Mouse (Mus musculus): ENCODE data around the gene Ube2l6. TPM values are rescaled to one million over a fixed set of nuclear protein-coding genes. Genes with fewer than 3 reads are reported as not detected.

Ube2l6 gene
- 19.2 to 64.4 TPM (median 43.8 TPM) in 3 replicates for total RNA-seq (2017)

DNA sequence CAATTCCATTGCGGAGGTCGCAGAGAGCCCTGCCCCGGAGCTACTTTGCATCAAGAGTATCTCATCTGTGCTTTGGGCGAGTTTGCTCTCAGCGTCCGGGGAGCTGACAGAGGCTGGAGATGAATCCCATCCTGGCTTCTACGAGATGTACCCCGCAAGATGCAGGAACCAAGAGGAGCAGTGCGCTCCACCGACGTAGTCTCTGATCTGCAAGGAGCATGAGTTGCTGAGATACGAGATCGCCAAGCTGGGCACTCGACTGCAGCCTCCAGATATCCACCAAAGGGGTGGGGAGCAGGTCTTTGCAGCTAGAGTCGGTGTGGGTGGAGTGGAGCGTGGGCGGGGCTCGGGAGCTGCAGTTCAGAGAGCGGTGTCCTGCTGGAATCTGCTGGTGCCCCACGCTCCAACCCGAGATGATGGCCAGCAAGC, at the start of gene Ube2l6:
Ube2l6 (plus strand) TSS at position 336 of the 429 bp plus-strand sequence.
- peak; percentile 37 for ATAC-seq (replicated peaks; ENCODE audit: insufficient number of reproducible peaks, low FRiP score, low TSS enrichment, poor library complexity, severe bottlenecking)

DNA sequence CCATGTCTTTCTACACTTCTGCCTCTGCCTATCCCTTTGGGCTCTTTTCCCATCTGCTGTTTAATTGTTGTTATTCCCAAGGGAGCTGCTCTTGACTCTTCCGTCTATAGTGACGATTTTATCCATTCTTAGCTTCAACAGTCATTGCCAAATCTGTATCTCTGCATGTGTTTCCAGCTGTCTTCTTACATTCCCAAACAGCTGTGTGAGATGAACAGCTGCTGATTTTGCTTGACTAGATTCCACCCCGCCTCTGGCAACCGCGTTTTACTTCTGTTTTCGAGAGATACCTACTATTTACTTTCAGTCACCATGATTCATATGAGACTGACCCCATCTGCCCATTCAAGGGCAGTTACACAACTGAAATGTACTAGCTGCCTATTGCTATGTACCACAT, 48.5 kb upstream of the Ube2l6 start:
- ATAC-seq (replicated peaks; ENCODE audit: insufficient number of reproducible peaks, low FRiP score, low TSS enrichment, poor library complexity, severe bottlenecking) = no peak

DNA sequence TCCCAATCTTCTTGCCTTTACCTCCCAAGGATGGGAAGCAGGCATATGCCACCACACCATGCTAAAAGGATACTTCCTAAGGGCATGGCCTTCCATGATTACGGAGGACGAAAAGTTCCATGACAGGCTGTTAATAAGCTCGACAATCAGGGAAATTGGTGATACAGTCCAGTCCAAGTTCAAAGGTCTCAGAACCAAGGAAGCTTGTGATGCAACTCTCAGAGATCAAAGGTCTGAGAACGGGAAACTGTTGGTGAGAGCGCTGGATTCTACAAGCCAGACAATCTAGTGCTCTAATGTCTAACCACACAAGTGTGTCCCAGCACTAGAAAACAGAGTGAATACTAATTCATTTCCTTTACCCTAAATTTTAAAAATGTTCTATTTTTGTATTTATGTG, 42.4 kb upstream of the Ube2l6 start:
- no peak for ATAC-seq (replicated peaks; ENCODE audit: insufficient number of reproducible peaks, low FRiP score, low TSS enrichment, poor library complexity, severe bottlenecking)

DNA sequence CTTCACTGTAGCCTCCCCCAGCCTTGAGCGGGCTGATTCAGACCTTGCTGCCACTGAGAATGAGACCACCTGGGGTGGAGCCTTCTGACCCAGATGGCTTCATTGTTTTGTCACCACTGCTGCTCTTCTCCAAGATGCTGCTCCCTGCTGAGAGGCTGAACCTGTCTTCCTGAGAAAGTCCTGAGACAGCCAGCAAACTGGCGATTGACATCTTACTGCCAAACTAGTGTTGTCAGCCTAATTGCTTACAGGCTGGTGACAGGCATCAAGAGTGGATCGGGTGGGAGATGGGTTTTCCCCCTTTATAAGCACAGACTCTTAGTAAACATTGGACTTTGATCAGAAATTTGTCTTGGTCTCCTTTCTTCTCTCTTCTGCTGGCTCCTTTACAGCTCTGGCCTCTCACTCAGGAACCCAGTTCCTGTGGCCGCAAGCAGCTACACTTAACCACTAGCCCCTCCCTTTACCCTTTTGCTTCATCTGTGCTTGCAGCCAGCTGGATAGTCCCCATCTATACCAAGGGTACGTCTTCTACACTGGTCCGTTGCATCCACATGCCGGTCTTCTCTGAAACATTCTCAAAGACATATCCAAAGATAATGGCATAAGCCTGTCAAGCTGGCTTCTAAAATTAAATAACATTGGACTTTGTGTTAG, 41.5 kb upstream of the Ube2l6 start:
- no peak for ATAC-seq (replicated peaks; ENCODE audit: insufficient number of reproducible peaks, low FRiP score, low TSS enrichment, poor library complexity, severe bottlenecking)

DNA sequence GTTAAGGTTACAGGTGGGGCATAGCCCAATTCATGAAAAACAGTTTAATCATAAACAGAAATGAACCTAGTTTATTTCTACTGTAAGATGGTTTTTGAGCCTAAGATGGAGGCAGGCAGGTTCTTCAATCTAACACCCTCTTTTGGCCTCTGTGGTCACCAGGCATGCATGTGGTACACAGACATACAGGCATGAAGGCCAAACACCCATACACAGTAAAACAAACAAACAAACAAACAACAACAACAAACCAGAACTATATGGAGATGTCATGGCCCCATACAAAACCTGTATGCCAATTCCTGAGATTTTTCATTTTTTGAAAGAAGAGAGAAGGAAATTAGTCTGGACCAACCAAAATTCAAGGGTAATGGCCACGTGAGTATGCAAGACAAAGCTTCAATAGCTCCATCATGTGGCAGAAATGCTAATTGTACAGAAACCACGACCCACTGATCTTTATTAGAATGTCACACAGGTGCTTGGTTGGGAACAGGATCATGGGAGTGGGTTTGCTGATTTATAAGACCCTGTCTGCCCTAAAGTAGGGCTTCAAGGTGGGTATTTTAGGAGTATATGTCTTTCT, 40.0 kb upstream of the Ube2l6 start:
- ATAC-seq (replicated peaks; ENCODE audit: insufficient number of reproducible peaks, low FRiP score, low TSS enrichment, poor library complexity, severe bottlenecking) = no peak

DNA sequence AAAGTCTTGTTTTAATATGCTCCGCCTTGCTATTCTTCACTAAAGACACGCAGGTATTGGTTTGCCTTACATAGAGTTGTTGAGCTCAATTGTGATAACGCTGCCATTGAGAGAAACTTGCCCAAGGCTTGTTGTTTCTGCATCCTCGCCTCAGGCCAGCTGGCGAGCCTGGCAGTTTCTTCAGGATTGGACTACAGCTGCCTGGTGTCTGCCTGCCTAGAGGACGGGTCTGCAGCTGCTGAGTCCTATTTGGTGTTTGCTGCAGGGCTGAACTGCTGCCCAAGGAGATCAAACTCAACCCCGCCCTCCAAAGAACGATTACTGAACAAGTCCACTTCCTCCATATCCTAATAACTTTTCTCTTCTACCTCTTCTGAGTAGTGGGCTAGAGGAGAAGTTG, 37.9 kb upstream of the Ube2l6 start:
- ATAC-seq (replicated peaks; ENCODE audit: insufficient number of reproducible peaks, low FRiP score, low TSS enrichment, poor library complexity, severe bottlenecking) = no peak

DNA sequence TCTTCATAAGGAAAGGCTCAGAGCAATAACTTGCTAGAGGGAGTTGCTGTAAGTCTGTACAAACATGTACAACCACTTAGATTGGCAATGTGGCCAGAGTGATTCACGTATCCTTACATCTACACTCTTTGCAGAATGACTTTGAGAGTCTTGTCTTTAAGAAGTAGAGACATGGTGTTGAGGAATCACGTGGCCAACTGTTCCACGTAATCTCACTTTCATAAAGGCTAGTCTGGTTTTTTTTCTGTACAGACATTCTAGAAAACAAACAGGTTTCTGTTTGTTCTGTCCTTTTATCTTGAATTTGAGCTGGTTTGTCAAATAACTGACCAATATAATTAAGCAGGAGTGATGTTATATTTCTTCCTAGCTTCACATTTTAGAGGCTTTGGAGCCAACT, 37.3 kb upstream of the Ube2l6 start:
- ATAC-seq (replicated peaks; ENCODE audit: insufficient number of reproducible peaks, low FRiP score, low TSS enrichment, poor library complexity, severe bottlenecking) = no peak

DNA sequence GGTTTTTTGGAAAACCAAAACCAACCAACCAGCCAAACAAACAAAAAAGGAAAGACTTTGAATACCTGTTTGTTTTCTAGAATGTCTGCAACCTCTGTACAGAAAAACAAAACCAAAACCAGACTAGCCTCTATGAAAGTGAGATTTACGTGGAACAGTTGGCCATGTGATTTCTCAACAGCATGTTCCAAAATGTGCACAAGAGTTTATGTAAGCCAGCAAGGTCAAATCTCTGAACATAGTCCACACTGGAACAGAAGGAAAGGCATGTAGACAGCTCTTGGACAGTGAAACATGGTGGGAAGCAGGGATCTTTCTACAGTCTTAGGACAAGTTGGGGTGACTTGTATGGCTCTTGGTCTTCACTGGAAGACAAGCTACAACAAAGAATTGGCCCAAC, 36.8 kb upstream of the Ube2l6 start:
- no peak for ATAC-seq (replicated peaks; ENCODE audit: insufficient number of reproducible peaks, low FRiP score, low TSS enrichment, poor library complexity, severe bottlenecking)

DNA sequence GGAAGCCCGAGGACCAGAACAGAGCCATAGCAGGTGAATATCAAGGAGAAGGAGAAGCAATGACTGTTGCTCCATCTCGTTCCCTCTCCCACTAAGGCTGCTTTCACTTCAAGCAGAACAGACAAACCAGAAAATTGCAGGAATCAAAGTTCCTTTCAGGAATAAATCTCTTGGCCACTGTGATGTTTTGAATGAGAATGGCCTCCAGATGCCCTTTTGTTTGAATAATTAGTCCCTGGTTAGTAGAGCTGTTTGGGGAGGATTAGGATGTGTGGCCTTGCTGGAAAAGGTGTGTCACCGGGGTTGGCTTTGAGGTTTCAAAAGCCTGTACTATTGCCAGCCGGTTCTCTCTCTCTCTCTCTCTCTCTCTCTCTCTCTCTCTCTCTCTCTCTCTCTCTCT, 36.3 kb upstream of the Ube2l6 start:
- ATAC-seq (replicated peaks; ENCODE audit: insufficient number of reproducible peaks, low FRiP score, low TSS enrichment, poor library complexity, severe bottlenecking) = no peak

DNA sequence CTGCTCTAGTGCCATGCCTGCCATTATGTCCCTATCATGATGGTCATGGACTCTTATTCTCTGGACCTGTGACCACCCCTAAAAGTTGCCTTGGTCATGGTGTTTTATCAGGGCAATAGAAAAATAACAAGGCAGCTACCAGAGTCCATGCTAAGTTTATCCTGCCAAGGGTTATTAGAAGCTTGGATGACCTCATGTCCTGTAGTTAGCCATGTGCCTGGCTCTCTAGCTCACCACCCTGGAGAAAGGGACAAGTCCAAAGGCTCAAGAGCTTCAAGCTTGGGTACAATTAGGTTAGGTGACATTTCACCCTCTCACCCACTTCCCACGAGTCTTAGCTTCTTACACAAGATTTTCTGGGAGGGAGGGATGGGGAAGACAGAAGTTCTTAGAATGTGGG, 35.8 kb upstream of the Ube2l6 start:
- no peak for ATAC-seq (replicated peaks; ENCODE audit: insufficient number of reproducible peaks, low FRiP score, low TSS enrichment, poor library complexity, severe bottlenecking)

DNA sequence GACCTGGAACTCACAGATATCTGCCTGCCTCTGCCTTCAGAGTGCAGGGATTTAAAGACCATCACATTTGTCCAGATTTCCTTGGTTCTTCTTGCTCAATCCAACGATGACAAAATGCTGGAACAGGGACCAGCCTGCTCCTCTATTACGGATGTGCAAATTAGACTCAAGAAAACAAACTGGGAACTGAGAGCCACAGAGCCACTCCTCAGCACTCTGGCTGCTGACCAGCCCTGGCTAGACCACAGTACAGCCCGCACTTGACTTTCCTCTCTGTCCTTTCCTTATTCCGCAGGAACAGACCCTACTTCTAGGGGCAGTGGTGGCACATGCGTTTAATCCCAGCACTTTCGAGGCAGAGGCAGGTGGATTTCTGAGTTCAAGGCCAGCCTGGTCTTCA, 28.1 kb upstream of the Ube2l6 start:
- ATAC-seq (replicated peaks; ENCODE audit: insufficient number of reproducible peaks, low FRiP score, low TSS enrichment, poor library complexity, severe bottlenecking) = no peak

DNA sequence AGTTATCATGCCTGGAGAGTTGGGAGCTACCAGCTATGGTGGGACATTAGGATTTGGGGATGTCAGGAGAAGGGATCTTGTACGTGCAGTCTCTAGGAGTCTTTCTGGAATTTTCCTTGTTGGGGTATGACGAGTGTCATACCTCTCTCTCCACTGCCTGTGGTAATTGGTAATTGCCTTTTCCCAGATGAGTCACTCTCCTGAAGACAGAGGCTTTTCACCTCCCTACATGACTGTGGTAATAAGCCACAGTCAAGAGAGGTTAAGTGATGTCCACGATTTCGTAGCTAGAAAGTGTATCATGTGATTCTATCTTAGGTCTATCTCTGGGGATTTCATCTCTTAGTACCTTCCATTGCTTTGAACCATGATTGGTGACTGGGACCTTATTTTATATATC, 26.2 kb upstream of the Ube2l6 start:
- no peak for ATAC-seq (replicated peaks; ENCODE audit: insufficient number of reproducible peaks, low FRiP score, low TSS enrichment, poor library complexity, severe bottlenecking)

DNA sequence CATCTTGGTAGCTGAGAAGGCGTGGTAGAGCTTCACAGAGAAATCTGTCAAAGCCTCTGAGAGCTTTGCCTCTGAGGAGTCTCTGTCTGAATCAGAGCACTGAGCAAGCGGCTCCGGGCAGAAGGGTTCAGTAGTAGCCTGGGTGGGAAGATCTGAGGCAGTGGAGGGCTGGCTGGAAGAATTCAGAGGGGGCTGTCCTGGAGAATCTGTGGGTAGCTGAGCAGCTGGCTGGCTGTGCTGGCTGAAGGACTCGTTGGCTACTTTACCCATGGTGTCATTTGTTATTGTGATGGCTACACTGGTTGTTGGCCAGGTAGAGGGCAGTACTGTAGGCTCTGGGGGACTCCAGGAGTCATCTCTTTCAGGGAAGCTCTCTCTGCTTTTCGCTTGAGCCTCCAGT, 25.4 kb upstream of the Ube2l6 start:
- ATAC-seq (replicated peaks; ENCODE audit: insufficient number of reproducible peaks, low FRiP score, low TSS enrichment, poor library complexity, severe bottlenecking) = no peak

DNA sequence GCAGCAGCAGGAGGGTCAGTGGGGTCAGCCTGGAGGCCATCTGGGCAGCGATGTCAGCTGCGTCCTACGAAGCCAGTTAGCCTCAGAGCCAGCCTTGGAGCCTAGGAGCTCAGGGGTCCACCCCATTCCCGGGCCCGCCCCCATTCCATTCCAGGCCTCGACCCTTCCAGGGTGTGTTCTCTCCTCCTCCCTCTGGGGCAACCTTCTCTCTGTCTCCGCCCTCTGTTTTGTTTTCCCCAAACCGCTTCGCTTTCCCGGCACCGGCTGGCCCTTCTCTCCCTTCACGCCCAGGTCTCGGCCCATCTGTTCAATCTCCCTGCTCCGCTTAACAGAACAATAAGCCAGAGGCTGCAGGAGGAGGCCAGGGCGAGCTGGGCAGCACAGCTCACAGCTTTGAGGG, 23.9 kb upstream of the Ube2l6 start:
- no peak for ATAC-seq (replicated peaks; ENCODE audit: insufficient number of reproducible peaks, low FRiP score, low TSS enrichment, poor library complexity, severe bottlenecking)

DNA sequence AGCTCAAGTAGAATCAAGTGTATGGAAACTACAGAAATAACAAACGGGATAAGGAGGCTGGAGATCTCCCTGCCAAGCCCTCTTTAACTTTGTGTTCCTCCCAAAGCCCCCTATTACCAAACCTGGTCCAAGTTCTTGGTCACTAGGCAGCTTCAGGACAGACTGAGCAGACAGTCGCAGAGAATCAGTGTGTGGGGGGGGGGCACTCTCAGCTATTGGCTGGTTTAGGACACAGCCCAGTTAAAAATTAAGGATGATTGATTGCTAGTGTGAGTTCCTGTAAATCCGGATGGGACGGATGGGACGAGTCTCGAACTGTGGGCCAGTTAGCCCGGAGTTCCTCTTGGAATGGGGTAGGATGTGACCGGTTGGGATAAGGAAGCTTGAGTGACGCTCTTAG, 23.4 kb upstream of the Ube2l6 start, which contains the start of gene Serping1:
Serping1 (minus strand) TSS at position 204 of the 400 bp plus-strand sequence.
- ATAC-seq (replicated peaks; ENCODE audit: insufficient number of reproducible peaks, low FRiP score, low TSS enrichment, poor library complexity, severe bottlenecking) = no peak

DNA sequence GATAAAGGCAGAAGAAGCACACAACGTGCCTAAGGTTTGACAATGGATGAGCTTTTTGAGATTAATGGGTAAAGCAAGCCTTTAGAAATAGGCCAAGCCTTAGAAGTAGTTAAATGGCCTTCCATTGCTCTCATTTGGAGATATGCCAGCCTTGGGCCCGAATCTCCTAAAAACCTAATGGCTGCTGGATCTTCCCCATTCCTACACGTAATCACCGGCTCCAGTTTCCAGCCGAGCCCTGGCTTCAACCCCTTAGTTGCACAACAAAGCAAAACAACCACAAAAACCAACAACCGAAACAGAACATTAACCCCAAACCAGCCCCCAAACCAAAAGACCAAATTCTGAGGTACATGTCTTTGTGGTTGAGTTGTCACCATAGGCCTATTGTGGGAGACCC, 23.0 kb upstream of the Ube2l6 start:
- ATAC-seq (replicated peaks; ENCODE audit: insufficient number of reproducible peaks, low FRiP score, low TSS enrichment, poor library complexity, severe bottlenecking) = no peak

DNA sequence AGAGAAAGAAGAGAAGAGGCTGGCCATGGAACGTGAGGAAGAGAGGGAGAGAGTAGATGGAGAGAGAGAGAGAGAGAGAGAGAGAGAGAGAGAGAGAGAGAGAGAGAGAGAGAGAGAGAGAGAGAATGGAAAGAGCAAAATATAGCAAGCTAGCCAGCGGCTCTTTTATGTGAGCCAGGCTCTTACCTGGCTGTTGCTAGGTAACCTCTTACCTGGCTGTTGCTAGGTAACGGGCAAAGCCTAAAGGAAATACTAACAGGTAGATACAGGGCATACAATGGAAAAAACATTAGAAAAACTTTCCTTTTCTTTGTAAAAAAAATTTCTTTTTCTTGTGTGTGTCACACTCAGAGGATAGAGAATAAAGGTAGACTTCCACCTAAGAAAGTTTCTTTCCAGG, 20.9 kb upstream of the Ube2l6 start:
- no peak for ATAC-seq (replicated peaks; ENCODE audit: insufficient number of reproducible peaks, low FRiP score, low TSS enrichment, poor library complexity, severe bottlenecking)

DNA sequence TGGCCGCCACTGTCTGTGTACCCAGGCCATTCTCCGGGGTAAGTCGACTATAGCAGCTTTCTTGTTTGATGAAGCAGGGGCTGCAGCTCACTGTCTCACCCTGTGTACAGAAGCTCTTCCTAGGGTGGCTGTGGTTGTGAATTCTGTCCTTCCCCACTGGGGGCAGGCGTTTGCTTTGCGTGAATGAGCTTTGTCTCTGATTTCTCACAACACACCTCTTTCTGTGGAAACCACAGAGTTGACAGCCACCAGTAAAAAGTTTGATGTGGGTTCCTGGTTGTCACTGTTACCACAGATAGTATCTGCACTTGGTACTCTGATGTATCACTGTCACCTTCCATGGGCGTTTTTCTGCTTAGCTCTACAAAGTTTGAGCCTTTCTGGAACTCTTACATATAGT, 19.4 kb upstream of the Ube2l6 start:
- peak; percentile 53 for ATAC-seq (replicated peaks; ENCODE audit: insufficient number of reproducible peaks, low FRiP score, low TSS enrichment, poor library complexity, severe bottlenecking)

DNA sequence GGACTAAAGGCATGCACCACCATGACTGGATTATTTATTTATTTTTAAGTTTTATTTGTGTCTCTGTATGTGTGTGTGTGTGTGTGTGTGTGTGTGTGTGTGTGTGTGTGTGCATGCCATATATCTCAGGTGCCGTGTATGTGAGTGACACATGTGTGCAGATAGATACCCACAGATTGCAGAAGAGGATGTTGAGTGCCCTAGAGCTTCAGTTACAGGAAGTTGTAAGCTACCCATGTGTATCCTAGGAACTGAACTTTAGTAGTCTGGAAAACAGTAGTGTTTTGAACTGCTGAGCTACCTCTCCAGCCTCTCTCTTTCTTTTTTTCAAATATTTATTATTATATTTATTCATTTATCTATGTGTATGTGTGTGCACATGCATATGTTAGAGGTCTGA, 15.3 kb upstream of the Ube2l6 start:
- ATAC-seq (replicated peaks; ENCODE audit: insufficient number of reproducible peaks, low FRiP score, low TSS enrichment, poor library complexity, severe bottlenecking) = no peak

DNA sequence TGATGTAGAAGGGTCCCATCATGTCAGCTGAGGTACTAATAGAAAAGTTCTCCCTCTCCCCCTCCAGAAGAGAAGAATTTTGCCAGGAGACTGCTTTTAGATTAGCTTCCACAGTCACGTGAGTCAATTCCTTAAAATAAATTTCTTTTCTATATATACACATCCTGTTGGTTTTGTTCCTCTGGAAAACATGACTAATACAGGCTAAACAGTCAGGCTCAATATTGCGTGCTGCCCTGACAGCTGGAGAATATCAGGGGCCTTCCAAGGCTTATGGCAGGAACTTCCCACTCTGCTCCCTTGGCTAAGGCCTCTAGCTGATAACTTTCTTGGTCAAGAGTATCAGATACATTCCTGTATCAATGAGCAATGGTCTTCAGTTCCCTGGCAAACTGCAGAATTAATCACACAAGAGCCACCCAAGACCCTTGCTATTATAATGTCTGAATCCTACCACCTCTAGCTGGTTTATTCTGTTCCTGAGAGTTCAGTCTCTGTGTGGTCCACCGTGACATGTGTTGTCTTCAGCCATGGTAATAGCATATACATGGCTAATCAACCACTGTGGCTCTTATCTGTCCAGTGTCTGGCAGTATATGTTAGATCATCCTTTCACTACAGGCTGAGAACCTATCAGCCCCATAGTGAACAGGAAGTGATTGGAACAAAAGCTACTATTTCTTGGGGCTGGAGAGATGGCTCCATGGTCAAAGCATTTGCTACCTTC, 14.6 kb upstream of the Ube2l6 start:
- ATAC-seq (replicated peaks; ENCODE audit: insufficient number of reproducible peaks, low FRiP score, low TSS enrichment, poor library complexity, severe bottlenecking) = no peak

Measured in monocyte, adult 5-6 weeks (primary cell).